Mouse (Mus musculus) left cerebral cortex, adult 6 months (tissue): ENCODE measurements around the gene Spaca9. TPM values are rescaled to one million over a fixed set of nuclear protein-coding genes. Genes with fewer than 3 reads are reported as not detected.

Source experiments
- long read RNA-seq, 2 experiments: library from polyadenylated mRNA; unstranded; transcript quantifications; one replicate each; pipeline ENCODE4 v2.0.0; 2019 to 2020
- polyA plus RNA-seq: library from polyadenylated mRNA; unstranded; fragments of <200 nt; fragmentation: Nextera tagmentation; gene quantifications from 2 replicates; pipeline ENCODE4 v1.2.3, GENCODE M21; 2021

Gene Spaca9
- 1.1 and 1.6 TPM in 2 replicates for polyA plus RNA-seq
- long read RNA-seq, experiment 1, partial matches to known transcripts, result 0 of 1 reads
- long read RNA-seq, experiment 1, other reads (novel, unspliced or antisense), result 0 of 1 reads
- long read RNA-seq, experiment 2, partial matches to known transcripts, result 1 of 1 reads
- long read RNA-seq, experiment 2, other reads (novel, unspliced or antisense), result 0 of 1 reads

DNA sequence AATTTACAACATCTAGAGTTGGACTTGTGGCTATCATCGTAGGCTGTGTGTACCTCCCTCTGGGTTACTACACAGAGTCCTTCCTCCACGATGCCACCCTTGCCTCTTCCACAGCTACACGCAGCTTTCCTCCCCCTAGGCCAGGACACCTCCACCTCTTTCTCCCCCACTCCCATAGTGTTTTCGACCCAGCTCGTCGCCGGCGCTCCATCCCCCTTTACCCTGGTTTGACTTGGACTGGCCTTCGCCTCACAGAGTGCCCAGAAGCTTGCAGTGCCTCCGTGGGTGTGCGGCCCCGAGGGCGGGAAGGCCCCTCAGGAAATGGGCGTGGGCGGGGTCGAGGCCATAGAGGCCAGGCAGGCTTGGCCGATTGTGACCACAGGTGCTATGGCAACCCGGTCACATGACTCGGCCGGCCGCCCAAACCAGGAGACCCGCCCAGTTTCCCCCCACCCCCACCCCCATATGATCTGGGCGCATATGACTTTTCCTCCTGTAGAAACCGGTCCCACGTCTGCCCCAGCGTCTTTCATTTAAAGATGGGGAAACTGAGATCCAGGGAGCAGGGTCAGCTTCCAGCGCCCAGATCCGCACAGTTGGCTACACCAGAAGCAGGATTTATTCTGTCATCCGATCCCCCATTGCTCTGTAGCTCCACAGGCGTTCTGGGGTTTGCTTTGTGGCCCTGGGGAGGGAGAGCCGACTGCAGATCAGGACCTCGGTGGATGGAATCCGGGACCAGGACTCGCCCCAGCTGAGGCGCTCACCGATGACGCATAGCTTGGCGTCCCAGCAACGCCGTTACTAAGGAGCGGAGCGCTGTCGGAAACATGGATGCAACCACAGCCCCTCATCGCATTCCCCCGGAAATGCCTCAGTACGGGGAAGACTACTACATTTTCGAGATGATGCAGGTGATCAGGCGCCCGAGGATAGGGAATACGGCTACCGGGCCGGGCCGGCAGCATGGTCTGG, at the start of gene Spaca9, which contains the start of gene Ak8:
Gene Spaca9, minus strand, starts transcription at position 367 of the 975 bp plus-strand sequence.
Gene Ak8, plus strand, starts transcription at position 804 of the 975 bp plus-strand sequence.

Other genes starting within 250 kb of the Spaca9 start
- 2.7 and 6.0 TPM in 2 replicates for gene 1700007K13Rik, start 233.4 kb downstream of the Spaca9 start, polyA plus RNA-seq
- 15.6 and 28.7 TPM in 2 replicates for gene Mrps2, start 231.7 kb downstream of the Spaca9 start, polyA plus RNA-seq
- 0.39 and 1.2 TPM in 2 replicates for gene Gbgt1, start 202.8 kb downstream of the Spaca9 start, polyA plus RNA-seq
- gene Gm10134, start 193.6 kb downstream of the Spaca9 start, polyA plus RNA-seq, result 0.93 TPM in 1 of 2 replicates, not detected in the other
- 27.6 and 43.6 TPM in 2 replicates for gene Ralgds, start 186.6 kb downstream of the Spaca9 start, polyA plus RNA-seq
- not detected in 2 replicates for gene Cel, start 136.3 kb downstream of the Spaca9 start, polyA plus RNA-seq
- 8.8 and 11.2 TPM in 2 replicates for gene Gtf3c5, start 116.0 kb downstream of the Spaca9 start, polyA plus RNA-seq
- not detected in 2 replicates for gene Gfi1b, start 77.7 kb downstream of the Spaca9 start, polyA plus RNA-seq
- gene Tsc1, start 58.5 kb downstream of the Spaca9 start, polyA plus RNA-seq, result 17.4 and 22.5 TPM in 2 replicates
- 2.2 and 3.3 TPM in 2 replicates for gene Ak8, start 437 bp upstream of the Spaca9 start, polyA plus RNA-seq
- 2.8 and 5.3 TPM in 2 replicates for gene Gtf3c4, start 140.6 kb upstream of the Spaca9 start, polyA plus RNA-seq
- 2.8 and 2.9 TPM in 2 replicates for gene Ddx31, start 140.7 kb upstream of the Spaca9 start, polyA plus RNA-seq
- not detected in 2 replicates for gene Barhl1, start 216.9 kb upstream of the Spaca9 start, polyA plus RNA-seq